Mouse (Mus musculus) ES-E14 (cell line): Measurements from ENCODE around the gene Dync1li2. TPM values are rescaled to one million over a fixed set of nuclear protein-coding genes. Genes with fewer than 3 reads are reported as not detected.

ENCODE experiments used
- DNase-seq: peaks from one replicate; pipeline ENCODE4 v3.0.0-alpha.2; 2013; ENCODE audit warnings: low read depth, low spot score
- H3K27ac ChIP-seq: 2 replicates; pipeline ENCODE4 v1.5.1; 2012; ENCODE audit warnings: low read depth, mild to moderate bottlenecking, low read length, moderate library complexity, mixed read lengths; ENCODE audit not compliant: poor library complexity, insufficient read depth, severe bottlenecking
- H3K36me3 ChIP-seq: 2 replicates; pipeline ENCODE4 v1.6.1; 2012; ENCODE audit warnings: mild to moderate bottlenecking, low read length, moderate library complexity, mixed read lengths; ENCODE audit not compliant: control insufficient read depth, poor library complexity, insufficient read depth, severe bottlenecking
- H3K4me1 ChIP-seq, 2 experiments: fragments of 150-350 bp in 1 of 2; sonication (generic) in 1 of 2; 2 replicates each; pipeline ENCODE4 v1.6.1; 2012; ENCODE audit warnings: low read length in 2 of 2, mild to moderate bottlenecking in 1 of 2, mixed read lengths in 1 of 2; ENCODE audit not compliant: control insufficient read depth in 2 of 2, insufficient read depth in 2 of 2, poor library complexity in 1 of 2
- H3K4me3 ChIP-seq, 2 experiments: fragments of 150-350 bp in 1 of 2; sonication (generic) in 1 of 2; 2 replicates each; pipeline ENCODE4 v1.5.1; 2012; ENCODE audit warnings: low read length in 2 of 2, low read depth in 1 of 2, mild to moderate bottlenecking in 1 of 2, mixed read lengths in 1 of 2; ENCODE audit not compliant: insufficient read depth in 1 of 2, poor library complexity in 1 of 2, severe bottlenecking in 1 of 2
- H3K9ac ChIP-seq: 2 replicates; pipeline ENCODE4 v1.6.1; 2012; ENCODE audit warnings: low read depth, mild to moderate bottlenecking, low read length, mixed read lengths; ENCODE audit not compliant: poor library complexity, insufficient read depth, severe bottlenecking
- H3K9me3 ChIP-seq: fragments of 150-350 bp; sonication (generic); 2 replicates; pipeline ENCODE4 v1.6.1; 2012; ENCODE audit warnings: low read depth, mild to moderate bottlenecking, low read length; ENCODE audit not compliant: control insufficient read depth, insufficient read depth
- CHD2 ChIP-seq: IDR thresholded peaks from 2 replicates; pipeline ENCODE4 v1.6.1; 2014; ENCODE audit warnings: mild to moderate bottlenecking, low read depth, low read length, inconsistent platforms
- HCFC1 ChIP-seq: IDR thresholded peaks from 2 replicates; pipeline ENCODE4 v1.6.1; 2012; ENCODE audit warnings: low read length, inconsistent platforms, borderline replicate concordance; ENCODE audit not compliant: insufficient read depth
- MAFK ChIP-seq: IDR thresholded peaks from 2 replicates; pipeline ENCODE4 v1.6.1; 2014; ENCODE audit warnings: mild to moderate bottlenecking, low read depth, low read length, inconsistent platforms; ENCODE audit not compliant: insufficient read depth
- ZC3H11A ChIP-seq: IDR thresholded peaks from 2 replicates; pipeline ENCODE4 v1.6.1; 2012; ENCODE audit warnings: low read depth, mild to moderate bottlenecking, inconsistent platforms, low read length, borderline replicate concordance
- ZNF384 ChIP-seq: IDR thresholded peaks from 2 replicates; pipeline ENCODE4 v1.6.1; 2012; ENCODE audit warnings: low read depth, low read length, inconsistent platforms
- in situ Hi-C, 2 experiments: fragments of 600-800 bp; cut with MboI; formaldehyde crosslinking; loops; one replicate each; pipeline ENCODE4 v1.15.1; 2025; ENCODE audit warnings: low sequenced_read_pairs in 2 of 2, inconsistent platforms in 1 of 2; ENCODE audit not compliant: unreplicated experiment in 2 of 2
- total RNA-seq: library from RNA; depleted of rRNA; stranded (reverse); fragments of 300-350 nt; gene quantifications from 2 replicates; pipeline ENCODE4 v1.2.3, GENCODE M21; 2012

Dync1li2 gene
- total RNA-seq, 1 experiment: 28.9 TPM

DNA sequence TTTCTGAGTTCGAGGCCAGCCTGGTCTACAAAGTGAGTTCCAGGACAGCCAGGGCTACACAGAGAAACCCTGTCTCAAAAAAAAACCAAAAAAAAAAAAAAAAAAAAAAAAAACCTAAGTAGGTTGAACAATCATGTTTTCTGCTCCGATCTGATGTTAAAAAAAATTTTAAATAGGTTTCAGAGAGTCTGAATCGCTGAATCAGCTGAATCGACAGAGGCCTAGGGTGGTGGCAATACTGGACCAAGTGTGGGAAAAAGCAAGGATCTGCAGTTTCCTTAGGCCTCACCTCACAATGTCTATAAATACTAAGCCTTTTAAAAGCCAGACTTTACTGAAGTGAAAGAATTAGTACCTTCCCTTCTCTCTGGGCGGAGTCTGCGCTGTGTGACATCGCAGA is 49.7 kb downstream of the Dync1li2 start:
- Histone ChIP-seq H3K9ac (no peak overlapping the region), H3K9me3 (no peaks in the 10 kb centered on the region)
- TF ChIP-seq HCFC1: no peak
- TF ChIP-seq MAFK: peak; percentile 74; the same call in 1 of the 2 replicates

DNA sequence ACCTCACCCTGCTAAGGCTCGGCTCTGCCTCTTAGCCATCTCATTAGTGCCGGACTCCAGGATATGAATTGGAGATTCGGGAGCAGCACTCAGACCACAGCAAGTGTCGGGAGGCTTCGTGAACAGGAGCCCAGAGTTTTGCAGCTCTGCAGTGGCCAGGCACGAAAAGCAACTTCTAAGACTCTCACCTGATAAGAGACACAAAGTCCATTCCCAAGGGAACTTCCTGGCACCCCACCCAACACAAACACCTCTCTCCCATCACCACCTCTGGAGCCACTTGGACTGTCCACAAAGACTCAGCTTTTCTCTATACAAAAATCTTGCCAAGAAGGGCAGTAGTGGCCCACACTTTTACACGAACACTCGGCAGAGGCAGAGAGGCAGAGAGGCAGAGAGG is 52.6 kb downstream of the Dync1li2 start:
- in situ Hi-C loops: no loop called here
- TF ChIP-seq HCFC1 (no peak), ZC3H11A (no peak), MAFK (no peak), CHD2 (no peak), ZNF384 (no peak)
- Histone ChIP-seq H3K4me3 (no peak overlapping the region), H3K4me1 (peaks cover 3 to 16% of the 10 kb centered on the region in 2 experiments; a peak in 3 of 4 replicates), H3K27ac (no peak overlapping the region), H3K9ac (no peak overlapping the region), H3K9me3 (no peaks in the 10 kb centered on the region), H3K36me3 (0 out of 2 replicates have a peak, but pooled peaks cover 3% of the 10 kb centered on the region)
- no peak for DNase-seq

More for the DNA sequence above, 49.7 kb downstream of the Dync1li2 start:
- Histone ChIP-seq H3K27ac (no peak overlapping the region), H3K4me3 (no peak overlapping the region), H3K36me3 (0 out of 2 replicates have a peak, but pooled peaks cover 3% of the 10 kb centered on the region), H3K4me1 (peaks cover 0 to 6% of the 10 kb centered on the region in 2 experiments; a peak in 2 of 4 replicates)
- in situ Hi-C loops: no loop called here
- DNase-seq: no peak

DNA sequence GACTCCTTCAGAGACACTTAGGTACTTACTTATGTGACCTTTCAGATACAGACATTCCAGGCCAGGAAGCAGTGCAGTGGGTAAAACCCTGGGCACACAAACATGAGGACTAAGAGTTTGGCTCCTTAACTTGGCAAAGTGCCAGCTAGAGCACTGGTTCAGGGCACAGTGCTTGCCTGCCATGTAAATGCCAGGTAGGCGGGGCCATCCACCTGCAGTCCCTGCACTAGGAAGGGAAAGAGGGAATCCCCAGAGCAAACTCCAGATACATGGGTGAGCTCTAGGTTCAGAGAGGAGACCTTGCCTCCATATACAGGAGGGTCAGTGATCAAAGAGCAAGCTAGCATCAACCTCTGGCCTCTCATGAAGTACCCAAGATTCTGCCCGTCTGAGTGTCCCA is 54.9 kb downstream of the Dync1li2 start:
- in situ Hi-C loops: no loop called here
- H3K9ac ChIP-seq: no peak overlapping the region
- H3K27ac ChIP-seq: no peak overlapping the region
- no peak overlapping the region for H3K4me3 ChIP-seq
- TF ChIP-seq CHD2: no peak
- no peak for TF ChIP-seq ZC3H11A
- no peak for TF ChIP-seq HCFC1
- no peak for TF ChIP-seq ZNF384
- no peak for TF ChIP-seq MAFK
- no peaks in the 10 kb centered on the region for H3K36me3 ChIP-seq
- no peaks in the 10 kb centered on the region for H3K9me3 ChIP-seq
- H3K4me1 ChIP-seq: peaks cover 3 to 10% of the 10 kb centered on the region in 2 experiments; a peak in 3 of 4 replicates
- DNase-seq: no peak

DNA sequence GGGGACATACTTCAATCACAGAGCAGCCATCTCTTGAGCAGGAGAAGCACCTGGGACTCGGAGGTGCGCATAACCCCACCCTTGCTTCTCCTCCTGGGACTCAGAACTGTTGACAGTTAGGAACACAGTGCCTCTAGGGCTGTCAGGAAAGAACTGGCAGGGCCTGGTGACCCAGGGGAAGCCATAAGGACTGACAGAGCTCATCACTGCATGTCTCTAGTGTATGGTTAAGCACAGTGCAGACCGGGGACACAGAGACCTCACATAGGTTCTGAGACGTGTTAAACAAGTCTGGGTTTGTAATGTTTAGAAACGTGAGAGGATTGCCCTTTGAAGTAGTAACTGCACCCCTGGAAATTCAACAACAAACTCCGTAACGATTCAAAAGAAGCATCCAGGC is 55.3 kb downstream of the Dync1li2 start:
- Histone ChIP-seq H3K4me1 (peaks cover 3 to 12% of the 10 kb centered on the region in 2 experiments; a peak in 3 of 4 replicates), H3K36me3 (no peaks in the 10 kb centered on the region), H3K9ac (0 out of 2 replicates have a peak overlapping the region, but pooled peaks have one; percentile 14), H3K9me3 (no peaks in the 10 kb centered on the region), H3K4me3 (peak overlapping the region in 1 of 2 experiments; percentile 36; a peak in 1 of 4 replicates), H3K27ac (no peak overlapping the region)
- no peak for DNase-seq
- in situ Hi-C loops: no loop called here
- no peak for TF ChIP-seq HCFC1
- TF ChIP-seq ZNF384: no peak
- no peak for TF ChIP-seq ZC3H11A
- no peak for TF ChIP-seq MAFK
- no peak for TF ChIP-seq CHD2

DNA sequence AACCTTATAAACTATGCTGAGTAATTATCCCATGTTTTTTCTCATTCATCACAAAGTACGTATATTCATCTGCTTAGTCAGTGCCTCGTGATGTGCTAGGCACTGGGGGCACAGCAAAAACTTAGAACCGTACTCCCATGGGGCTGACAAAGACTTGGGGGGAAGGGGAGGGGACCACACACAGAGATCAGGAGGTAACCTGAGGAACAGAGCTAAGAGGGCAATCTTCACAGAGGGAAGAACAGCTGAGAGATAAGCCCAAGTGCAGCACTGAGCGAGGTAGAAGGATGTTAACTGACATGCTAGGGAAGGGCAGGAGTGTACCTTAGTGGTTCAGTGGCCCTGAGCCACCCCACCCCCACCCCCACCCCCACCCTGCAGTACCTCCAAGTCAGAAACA is 56.2 kb downstream of the Dync1li2 start:
- Histone ChIP-seq H3K9me3 (no peaks in the 10 kb centered on the region), H3K4me3 (no peak overlapping the region), H3K36me3 (no peaks in the 10 kb centered on the region), H3K9ac (no peak overlapping the region), H3K27ac (no peak overlapping the region; the same call in 1 of the 2 replicates), H3K4me1 (peaks cover 3 to 13% of the 10 kb centered on the region in 2 experiments; a peak in 3 of 4 replicates)
- no peak for DNase-seq
- TF ChIP-seq MAFK (no peak), ZC3H11A (no peak), ZNF384 (no peak), HCFC1 (no peak), CHD2 (no peak)
- in situ Hi-C loops: no loop called here
